Mouse (Mus musculus) forebrain, embryonic 15.5 days (tissue): Measurements from ENCODE around the gene Mtfmt. TPM values are rescaled to one million over a fixed set of nuclear protein-coding genes. Genes with fewer than 3 reads are reported as not detected.

Experiments used
- ATAC-seq: fragments of 200-750 bp; cut with Nextera tagmentation; replicated peaks from 2 replicates; pipeline ENCODE4 v1.8.0; 2017; ENCODE audit warnings: mild to moderate bottlenecking, moderate TSS enrichment, moderate library complexity
- H3K27ac ChIP-seq: fragments of 300-500 bp; sonication (generic); replicated peaks from 2 replicates; pipeline ENCODE4 v1.5.1; 2015; ENCODE audit warnings: mild to moderate bottlenecking, inconsistent platforms
- H3K27me3 ChIP-seq: fragments of 300-500 bp; sonication (generic); 2 replicates; pipeline ENCODE4 v1.6.1; 2015; ENCODE audit warnings: inconsistent platforms
- H3K36me3 ChIP-seq: fragments of 300-500 bp; sonication (generic); 2 replicates; pipeline ENCODE4 v1.6.1; 2015; ENCODE audit warnings: mild to moderate bottlenecking, inconsistent platforms
- H3K4me1 ChIP-seq: fragments of 300-500 bp; sonication (generic); 2 replicates; pipeline ENCODE4 v1.6.1; 2015; ENCODE audit warnings: inconsistent platforms
- H3K4me2 ChIP-seq: fragments of 300-500 bp; sonication (generic); replicated peaks from 2 replicates; pipeline ENCODE4 v1.6.1; 2015; ENCODE audit warnings: mild to moderate bottlenecking, inconsistent platforms
- H3K4me3 ChIP-seq: fragments of 300-500 bp; sonication (generic); 2 replicates; pipeline ENCODE4 v1.5.1; 2015; ENCODE audit warnings: mild to moderate bottlenecking, inconsistent platforms
- H3K9ac ChIP-seq: fragments of 300-500 bp; sonication (generic); replicated peaks from 2 replicates; pipeline ENCODE4 v1.6.1; 2015; ENCODE audit warnings: mild to moderate bottlenecking, inconsistent platforms
- H3K9me3 ChIP-seq: fragments of 300-500 bp; sonication (generic); 2 replicates; pipeline ENCODE4 v1.6.1; 2016; ENCODE audit warnings: inconsistent platforms
- WGBS: fragments of 180-500 bp; shearing (Covaris S2); methylation state at CpG from one replicate; pipeline ENCODE4 v1.1.7; 2015; ENCODE audit warnings: mixed read lengths; 5-methylcytosine and 5-hydroxymethylcytosine counted together
- polyA plus RNA-seq: library from polyadenylated mRNA; unstranded; fragments of >200 nt; fragmentation: Nextera tagmentation; extraction: Ambion mirVana; gene quantifications from 2 replicates; pipeline ENCODE4 v1.2.1, GENCODE M21; 2015

Gene Mtfmt
- 23.6 and 26.0 TPM in 2 replicates for polyA plus RNA-seq

DNA sequence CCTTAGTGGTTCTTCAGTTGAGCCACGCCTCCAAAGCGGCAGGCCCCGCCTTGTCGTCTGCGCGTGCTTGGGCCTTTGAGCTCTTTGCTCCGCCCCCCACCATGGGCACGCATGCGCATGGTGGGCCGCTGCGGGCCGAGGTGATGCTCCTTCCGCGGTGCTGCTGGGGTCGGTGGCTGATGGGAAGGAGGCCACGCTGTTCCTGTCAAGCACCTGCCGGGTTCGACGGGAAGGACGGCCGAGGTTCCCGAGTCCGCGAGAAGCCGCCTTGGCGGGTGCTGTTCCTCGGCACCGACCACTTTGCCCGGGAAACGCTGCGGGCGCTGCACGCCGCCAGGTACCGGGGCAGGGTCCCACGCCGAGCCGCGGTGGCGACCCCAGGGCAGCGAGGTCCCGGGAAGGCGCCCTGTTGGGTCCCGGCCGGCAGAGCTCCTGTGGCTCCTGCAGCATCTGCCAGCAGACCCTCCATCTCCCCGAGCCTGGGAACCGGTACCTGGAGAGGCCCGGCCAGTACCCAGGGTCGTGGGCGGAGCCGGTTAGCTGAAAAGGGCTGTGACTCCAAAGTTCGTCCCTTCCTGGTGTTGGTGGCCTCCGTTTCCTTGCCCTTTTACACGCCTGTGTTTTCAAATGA lies at the start of gene Mtfmt:
Gene Mtfmt (plus strand): TSS at position 112 of the 631 bp plus-strand sequence.
- Histone ChIP-seq H3K9ac (peak within 1 kb of the TSS; percentile 95), H3K27ac (peak within 1 kb of the TSS; percentile 66; the same call in 1 of the 2 replicates), H3K4me2 (peak within 1 kb of the TSS; percentile 73), H3K4me1 (peaks cover 15% of the 10 kb centered on the region), H3K4me3 (peak within 1 kb of the TSS; percentile 94), H3K27me3 (no peaks in the 10 kb centered on the region), H3K36me3 (peaks cover 7% of the 10 kb centered on the region; the same call in 1 of the 2 replicates), H3K9me3 (no peaks in the 10 kb centered on the region)
- WGBS, result under 1% methylated on average over 54 of the region's 54 CpGs
- peak; percentile 93 for ATAC-seq

DNA sequence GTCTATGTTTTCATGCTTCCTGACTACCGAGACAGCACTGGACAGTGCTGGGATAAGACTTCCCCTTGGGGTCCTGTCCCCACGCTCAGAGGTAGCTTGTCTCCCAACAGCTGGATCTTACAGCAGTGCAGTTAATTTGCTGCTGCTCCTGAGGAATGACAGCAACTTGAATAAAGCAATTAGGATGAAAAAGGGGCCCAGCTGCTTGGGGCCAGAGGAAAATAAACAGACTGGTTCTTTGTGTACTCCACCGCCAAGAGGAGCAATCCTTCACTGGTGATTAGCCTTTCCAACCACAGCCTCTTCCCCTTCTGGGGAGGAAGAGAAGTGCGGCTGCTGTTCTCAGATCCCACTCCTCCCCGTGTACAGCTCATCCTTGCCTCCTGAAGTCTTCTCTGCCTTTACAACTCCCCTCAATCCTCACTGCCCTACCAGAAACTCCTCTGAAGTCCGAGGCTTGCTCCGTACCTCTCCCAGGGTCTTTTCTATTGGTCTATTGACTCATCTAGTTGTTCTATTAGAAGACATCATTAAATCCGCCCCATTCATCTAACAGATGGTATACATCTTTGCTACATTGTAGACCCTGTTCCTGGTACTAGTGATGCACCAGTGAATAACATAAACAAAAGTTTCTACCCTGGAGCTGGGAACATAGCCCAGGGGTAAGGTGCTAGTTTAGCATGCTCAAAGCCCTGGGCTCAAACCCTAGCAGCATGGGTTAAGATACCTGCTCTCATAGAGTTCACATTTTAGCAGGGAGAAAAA lies 49.0 kb upstream of the Mtfmt start:
- Histone ChIP-seq H3K4me2 (no peak overlapping the region), H3K9me3 (no peaks in the 10 kb centered on the region), H3K36me3 (no peaks in the 10 kb centered on the region), H3K9ac (no peak overlapping the region), H3K27ac (no peak overlapping the region), H3K27me3 (peaks cover 20% of the 10 kb centered on the region), H3K4me3 (no peak overlapping the region), H3K4me1 (peaks cover 5% of the 10 kb centered on the region; the same call in 1 of the 2 replicates)
- WGBS, result 25% methylated on average over 8 of the region's 8 CpGs
- no peak for ATAC-seq

DNA sequence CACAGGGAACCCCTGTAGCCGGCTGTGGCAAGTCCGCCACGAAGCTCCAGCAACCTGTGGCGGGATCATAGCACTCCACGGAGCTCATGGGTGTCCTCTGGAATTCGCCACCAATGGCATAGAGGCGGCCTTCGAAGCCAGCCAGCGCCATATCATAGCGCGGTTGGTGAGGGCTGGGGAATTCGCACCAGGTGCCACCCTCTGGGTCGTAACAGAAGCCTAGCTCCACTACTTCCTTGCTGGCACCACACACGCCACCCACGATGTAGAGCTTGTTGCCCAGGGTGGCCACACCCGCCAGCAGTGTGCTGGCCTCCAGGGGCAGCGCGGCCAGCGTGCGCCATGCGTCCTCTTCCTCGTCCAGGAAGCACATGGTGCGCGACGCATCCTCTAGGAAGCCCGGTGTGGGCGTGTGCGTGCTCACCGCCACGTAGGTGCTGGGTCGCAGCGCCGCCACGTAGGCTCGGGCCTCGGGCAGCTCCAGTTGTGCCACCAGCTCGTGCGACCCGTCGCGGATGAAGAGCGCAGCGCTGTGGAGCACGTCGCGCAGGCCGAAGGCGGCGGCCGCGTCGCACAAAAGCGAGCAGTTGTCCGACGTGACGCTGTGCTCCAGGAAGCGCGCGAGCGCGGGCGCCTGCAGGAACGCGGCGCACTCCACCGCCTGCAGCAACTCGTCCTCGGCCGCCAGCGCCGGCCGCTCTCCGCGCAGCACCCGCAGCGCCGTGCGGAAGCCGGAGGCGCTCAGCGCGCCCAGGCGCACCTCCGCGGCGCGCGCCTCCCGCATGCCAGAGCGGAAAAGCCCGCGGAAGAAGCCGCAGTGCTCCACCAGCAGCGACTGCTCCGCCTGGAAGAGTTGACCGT lies 44.6 kb upstream of the Mtfmt start:
- peak overlapping the region; percentile 48 for H3K9ac ChIP-seq
- H3K4me3 ChIP-seq, result peak overlapping the region; percentile 46
- ATAC-seq, result peak; percentile 61
- peak overlapping the region; percentile 16; the same call in 1 of the 2 replicates for H3K27ac ChIP-seq
- 19% methylated on average over 90 of the region's 96 CpGs for WGBS
- peak overlapping the region; percentile 49 for H3K4me2 ChIP-seq
- peaks cover 5% of the 10 kb centered on the region; the same call in 1 of the 2 replicates for H3K4me1 ChIP-seq
- H3K27me3 ChIP-seq, result peaks cover 33% of the 10 kb centered on the region
- H3K36me3 ChIP-seq, result no peaks in the 10 kb centered on the region
- no peaks in the 10 kb centered on the region for H3K9me3 ChIP-seq

DNA sequence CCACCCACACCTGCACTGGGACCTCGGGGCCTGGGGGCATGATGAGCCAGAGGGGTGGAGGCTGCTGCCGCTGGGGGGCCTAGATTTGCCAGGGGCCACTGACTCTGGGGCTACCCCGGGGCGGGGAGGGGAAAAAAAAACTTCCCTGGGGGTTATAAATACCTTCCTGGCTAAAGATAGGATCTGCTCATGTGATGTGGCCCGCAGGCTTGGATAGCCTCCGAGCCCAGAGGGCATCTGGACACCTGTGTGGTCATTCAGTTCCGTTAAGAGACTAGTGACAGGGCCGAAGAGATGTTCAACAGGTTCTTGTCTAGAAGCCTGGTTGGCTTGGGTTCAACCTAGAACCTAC lies 44.0 kb upstream of the Mtfmt start, which contains the start of gene Kbtbd13:
Gene Kbtbd13 (minus strand): TSS at position 40 of the 352 bp plus-strand sequence.
- H3K36me3 ChIP-seq, result no peaks in the 10 kb centered on the region
- peak within 1 kb of the TSS; percentile 46 for H3K4me3 ChIP-seq
- no peaks in the 10 kb centered on the region for H3K9me3 ChIP-seq
- peak within 1 kb of the TSS; percentile 49 for H3K4me2 ChIP-seq
- peaks cover 5% of the 10 kb centered on the region; the same call in 1 of the 2 replicates for H3K4me1 ChIP-seq
- H3K27me3 ChIP-seq, result peaks cover 33% of the 10 kb centered on the region
- ATAC-seq, result no peak
- H3K27ac ChIP-seq, result peak within 1 kb of the TSS; percentile 16; the same call in 1 of the 2 replicates
- WGBS, result 41% methylated on average over 8 of the region's 8 CpGs
- H3K9ac ChIP-seq, result peak within 1 kb of the TSS; percentile 48

DNA sequence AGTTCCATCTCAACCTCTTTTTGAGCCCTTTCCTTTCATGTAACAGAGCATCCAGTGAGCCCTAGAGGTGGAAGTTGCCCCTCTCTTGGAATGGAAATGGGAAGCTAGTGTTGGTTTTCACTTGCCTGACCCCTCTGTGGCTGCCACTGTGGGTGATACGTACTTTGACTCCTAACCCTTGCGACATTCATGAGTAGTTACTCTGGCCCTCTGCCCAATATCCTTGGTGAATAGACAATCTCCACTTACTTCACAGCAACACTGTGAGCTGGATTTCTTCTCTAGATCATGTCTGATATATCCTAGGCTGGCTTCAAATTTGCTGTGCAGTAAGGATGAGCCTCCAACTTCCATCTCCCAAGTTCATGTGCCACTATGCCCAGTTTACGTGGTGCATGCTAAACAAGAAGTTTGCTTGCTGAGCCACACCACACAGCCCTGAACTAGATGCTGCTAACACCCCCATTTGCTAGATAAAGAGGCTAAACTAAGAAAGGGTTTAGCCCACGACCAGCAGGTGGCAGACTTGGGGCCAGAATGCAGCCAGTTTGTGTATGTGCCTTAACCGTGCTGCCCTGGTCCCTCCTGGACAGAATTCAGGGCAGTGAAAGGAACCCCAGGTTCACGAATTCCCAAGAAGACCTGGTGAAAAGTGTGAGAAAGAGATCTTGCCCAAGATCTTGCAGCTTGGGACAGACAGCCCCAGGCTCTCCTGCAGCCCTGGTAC lies 42.8 kb upstream of the Mtfmt start:
- H3K27me3 ChIP-seq, result peaks cover 33% of the 10 kb centered on the region
- ATAC-seq, result no peak
- H3K27ac ChIP-seq, result no peak overlapping the region
- H3K4me2 ChIP-seq, result no peak overlapping the region
- WGBS, result 29% methylated on average over 6 of the region's 6 CpGs
- H3K4me1 ChIP-seq, result peaks cover 5% of the 10 kb centered on the region; the same call in 1 of the 2 replicates
- H3K9ac ChIP-seq, result no peak overlapping the region
- H3K36me3 ChIP-seq, result no peaks in the 10 kb centered on the region
- no peaks in the 10 kb centered on the region for H3K9me3 ChIP-seq
- H3K4me3 ChIP-seq, result no peak overlapping the region

DNA sequence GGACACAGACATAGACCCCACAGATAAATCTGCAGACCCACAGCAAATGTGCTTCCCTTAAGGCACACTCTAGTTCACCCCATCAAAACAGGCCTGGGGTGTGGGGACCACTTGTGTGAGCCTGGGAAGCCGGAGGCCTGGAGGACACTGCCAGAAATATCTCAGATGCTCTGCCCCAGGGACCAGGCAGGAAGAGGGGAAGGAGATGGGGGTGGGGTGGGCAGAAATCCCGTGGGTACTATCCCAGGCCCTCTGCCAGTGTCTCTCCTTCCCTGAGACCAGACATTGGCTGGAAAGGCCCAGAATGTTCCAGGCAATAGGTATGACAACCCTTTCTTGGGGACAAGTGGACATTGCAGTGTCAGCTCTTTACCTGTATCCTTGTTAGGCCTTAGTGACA lies 42.0 kb upstream of the Mtfmt start:
- no peak overlapping the region for H3K4me2 ChIP-seq
- H3K27me3 ChIP-seq, result peaks cover 33% of the 10 kb centered on the region
- peaks cover 13% of the 10 kb centered on the region for H3K4me1 ChIP-seq
- H3K4me3 ChIP-seq, result no peak overlapping the region
- no peak overlapping the region for H3K9ac ChIP-seq
- H3K9me3 ChIP-seq, result no peaks in the 10 kb centered on the region
- H3K36me3 ChIP-seq, result no peaks in the 10 kb centered on the region
- 75% methylated on average over 2 of the region's 2 CpGs for WGBS
- H3K27ac ChIP-seq, result no peak overlapping the region
- no peak for ATAC-seq

DNA sequence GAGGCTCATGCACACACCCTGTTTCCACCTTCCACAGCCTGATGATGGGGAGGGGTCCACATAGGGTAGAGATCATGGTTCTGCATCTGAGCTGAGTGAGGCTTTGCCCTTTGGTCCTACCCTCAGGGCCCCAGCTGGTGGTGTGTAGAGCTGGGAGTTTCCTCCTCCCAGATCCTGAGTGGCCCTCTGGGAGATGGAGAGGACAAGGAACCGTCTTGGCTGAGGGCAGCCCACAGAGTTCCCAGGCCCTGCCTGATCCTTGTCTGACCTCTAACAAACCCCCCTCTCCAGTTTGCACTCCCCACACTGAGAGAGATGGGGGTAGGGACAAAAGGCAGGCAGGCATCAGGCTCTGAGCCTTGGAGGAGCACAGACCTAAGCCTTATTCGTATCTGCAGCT lies 41.2 kb upstream of the Mtfmt start:
- Histone ChIP-seq H3K4me2 (no peak overlapping the region), H3K9me3 (no peaks in the 10 kb centered on the region), H3K9ac (no peak overlapping the region), H3K27me3 (peaks cover 32% of the 10 kb centered on the region), H3K36me3 (no peaks in the 10 kb centered on the region), H3K4me3 (no peak overlapping the region), H3K27ac (no peak overlapping the region), H3K4me1 (peaks cover 16% of the 10 kb centered on the region)
- ATAC-seq, result no peak
- WGBS, result 77% methylated on average over 2 of the region's 2 CpGs

DNA sequence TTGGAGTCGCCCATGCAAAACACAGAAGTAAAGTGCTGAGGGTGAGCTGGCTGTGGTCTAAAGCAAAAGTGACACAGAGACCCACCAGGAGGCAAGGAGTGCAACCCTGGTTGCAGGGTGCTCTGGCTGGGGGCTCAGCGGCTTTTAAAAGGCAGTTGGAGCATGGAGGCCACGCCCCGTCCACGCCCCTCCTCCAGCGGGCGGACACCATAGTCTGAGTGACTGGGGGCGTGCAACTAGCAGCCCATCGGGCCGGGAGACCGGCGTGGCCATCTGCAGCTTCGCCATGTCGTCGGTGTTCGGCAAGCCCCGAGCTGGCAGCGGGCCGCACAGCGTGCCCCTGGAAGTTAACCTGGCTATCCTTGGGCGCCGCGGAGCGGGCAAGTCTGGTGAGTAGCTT lies 37.3 kb upstream of the Mtfmt start, which contains the start of gene Rasl12:
Gene Rasl12 (plus strand): TSS at position 228 of the 400 bp plus-strand sequence.
- Histone ChIP-seq H3K27ac (no peak within 1 kb of the TSS), H3K36me3 (no peaks in the 10 kb centered on the region), H3K27me3 (no peaks in the 10 kb centered on the region), H3K4me2 (peak within 1 kb of the TSS; percentile 70), H3K4me3 (peak within 1 kb of the TSS; percentile 49), H3K9ac (peak within 1 kb of the TSS; percentile 61), H3K9me3 (no peaks in the 10 kb centered on the region), H3K4me1 (peaks cover 11% of the 10 kb centered on the region; the same call in 1 of the 2 replicates)
- peak; percentile 80 for ATAC-seq
- WGBS, result under 1% methylated on average over 24 of the region's 24 CpGs

DNA sequence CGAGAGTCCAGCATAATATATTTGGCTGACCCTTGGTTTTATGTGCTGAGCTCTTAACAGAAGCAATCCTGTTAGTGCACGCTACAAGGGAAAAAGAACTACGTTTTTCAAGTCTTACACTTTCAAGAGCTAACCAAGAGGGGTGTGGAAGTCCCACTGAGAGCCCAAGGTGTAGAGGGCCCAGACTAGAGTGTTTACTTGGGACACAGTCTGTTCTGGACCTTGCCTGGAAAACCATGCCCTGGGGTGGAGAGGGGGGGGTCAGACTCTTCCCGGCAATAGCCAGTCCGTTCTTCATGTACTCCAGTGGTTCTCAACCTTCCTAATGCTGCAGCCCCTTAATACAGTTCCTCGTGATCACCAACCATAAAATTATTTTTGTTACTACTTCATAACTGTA lies 35.6 kb upstream of the Mtfmt start:
- H3K9ac ChIP-seq, result no peak overlapping the region
- no peak for ATAC-seq
- no peaks in the 10 kb centered on the region for H3K27me3 ChIP-seq
- H3K36me3 ChIP-seq, result no peaks in the 10 kb centered on the region
- no peak overlapping the region for H3K27ac ChIP-seq
- no peak overlapping the region for H3K4me2 ChIP-seq
- 89% methylated on average over 6 of the region's 6 CpGs for WGBS
- no peaks in the 10 kb centered on the region for H3K9me3 ChIP-seq
- H3K4me3 ChIP-seq, result no peak overlapping the region
- peaks cover 19% of the 10 kb centered on the region for H3K4me1 ChIP-seq

DNA sequence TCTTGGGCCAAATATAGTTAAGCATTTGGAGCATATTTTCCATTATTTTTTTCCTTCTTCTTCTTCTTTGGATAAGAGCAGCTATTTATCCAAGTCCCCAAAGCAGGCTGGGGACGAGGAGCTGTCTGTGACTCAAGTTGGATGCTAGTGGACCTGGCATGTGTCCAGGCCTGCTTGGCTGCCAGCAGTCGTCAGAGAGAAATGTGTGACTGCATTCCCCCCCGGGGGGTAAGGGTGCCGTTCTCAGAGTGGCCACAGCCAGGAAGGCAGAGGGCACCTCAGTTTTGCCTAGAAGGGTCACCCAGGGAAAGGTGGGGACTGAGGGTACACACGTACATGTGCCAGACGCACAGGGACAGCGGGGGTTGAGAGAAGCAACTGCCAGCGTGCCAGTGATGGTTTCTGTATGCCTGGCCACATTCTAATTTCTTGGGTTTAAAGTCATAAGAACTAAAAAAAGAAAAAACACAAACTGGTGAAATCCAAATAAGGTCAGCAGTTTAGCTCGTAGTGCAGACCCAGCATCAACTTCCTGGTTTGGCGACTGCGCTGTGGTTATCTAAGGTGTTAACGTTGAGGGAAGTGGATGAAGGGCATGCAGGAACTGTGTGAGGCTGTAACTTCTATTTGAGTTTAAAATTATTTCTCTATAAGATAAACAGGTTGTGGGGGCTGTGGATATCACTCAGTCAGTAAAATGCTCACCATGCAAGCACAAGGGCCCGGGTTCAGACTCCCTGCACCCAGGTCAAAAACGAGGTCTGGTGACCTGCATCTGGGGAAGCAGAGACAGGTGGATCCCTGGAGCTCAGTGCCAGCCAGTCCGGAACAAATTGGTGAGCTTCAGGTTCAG lies 31.0 kb upstream of the Mtfmt start:
- ATAC-seq, result no peak
- H3K27ac ChIP-seq, result no peak overlapping the region; the same call in 1 of the 2 replicates
- H3K4me3 ChIP-seq, result no peak overlapping the region
- H3K9ac ChIP-seq, result no peak overlapping the region
- H3K4me1 ChIP-seq, result peaks cover 8% of the 10 kb centered on the region
- H3K36me3 ChIP-seq, result no peaks in the 10 kb centered on the region
- H3K4me2 ChIP-seq, result no peak overlapping the region
- no peaks in the 10 kb centered on the region for H3K27me3 ChIP-seq
- 66% methylated on average over 15 of the region's 15 CpGs for WGBS
- no peaks in the 10 kb centered on the region for H3K9me3 ChIP-seq

DNA sequence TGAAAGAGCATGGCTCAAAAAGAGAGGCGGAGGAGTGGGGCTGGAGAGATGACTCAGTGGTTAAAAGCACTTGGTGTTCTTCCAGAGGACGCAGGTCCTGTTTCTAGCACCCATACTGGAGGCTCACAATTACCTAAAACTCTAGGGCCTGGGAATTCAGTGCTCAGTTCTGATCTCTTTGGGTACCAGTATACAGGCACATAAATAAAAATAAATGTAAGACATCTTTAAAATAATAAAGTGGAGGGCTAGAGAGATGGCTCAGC lies 30.5 kb upstream of the Mtfmt start:
- no peaks in the 10 kb centered on the region for H3K9me3 ChIP-seq
- H3K4me3 ChIP-seq, result no peak overlapping the region
- no peak overlapping the region for H3K9ac ChIP-seq
- no peak overlapping the region for H3K27ac ChIP-seq
- H3K27me3 ChIP-seq, result no peaks in the 10 kb centered on the region
- WGBS, result 83% methylated on average over 2 of the region's 2 CpGs
- peaks cover 8% of the 10 kb centered on the region for H3K4me1 ChIP-seq
- no peak overlapping the region for H3K4me2 ChIP-seq
- H3K36me3 ChIP-seq, result no peaks in the 10 kb centered on the region
- ATAC-seq, result no peak
